Mouse (Mus musculus): Measurements from ENCODE around the gene Kcna6. TPM values are rescaled to one million over a fixed set of nuclear protein-coding genes. Genes with fewer than 3 reads are reported as not detected.

Gene Kcna6
- polyA plus RNA-seq, 1 experiment, result 0.01 TPM

DNA sequence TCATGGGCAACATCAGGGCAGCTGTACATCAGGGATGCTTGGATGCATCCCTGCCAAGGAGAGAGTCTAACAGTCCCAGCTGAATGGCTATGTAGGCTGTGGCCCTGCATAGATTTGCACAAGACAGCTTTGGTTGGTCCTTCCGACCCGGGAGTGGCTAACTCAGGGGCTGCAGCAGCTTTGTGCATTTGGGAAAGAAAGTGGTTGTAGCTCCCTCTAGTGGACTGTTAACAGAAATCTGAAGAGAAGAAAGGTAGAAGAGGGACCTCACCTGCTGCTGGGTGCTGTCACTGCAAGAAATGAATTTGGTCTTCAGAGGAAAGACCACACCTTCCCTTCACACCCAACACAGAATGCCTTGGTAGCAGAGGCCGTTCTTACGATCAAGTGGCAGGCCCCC, 36.0 kb downstream of the Kcna6 start:
- Histone ChIP-seq H3K27me3 (ENCODE audit: control insufficient read depth, insufficient read depth, insufficient read length) (peaks cover 30% of the 10 kb centered on the region), H3K79me2 (ENCODE audit: control insufficient read depth, insufficient read depth) (no peaks in the 10 kb centered on the region), H3K4me3 (ENCODE audit: insufficient read depth, poor library complexity, severe bottlenecking) (no peak overlapping the region), H3K36me3 (ENCODE audit: control insufficient read depth, insufficient read depth) (no peaks in the 10 kb centered on the region), H3ac (ENCODE audit: control insufficient read depth, insufficient read length, low read depth) (no peak overlapping the region), H3K79me3 (ENCODE audit: low read depth) (no peaks in the 10 kb centered on the region)
- no peak for TF ChIP-seq MAX (IDR thresholded peaks at IDR 0.05)
- TF ChIP-seq MYOG (IDR thresholded peaks at IDR 0.05; ENCODE audit: control insufficient read depth, extremely low read depth, insufficient read length), result no peak
- no peak for TF ChIP-seq FOSL1 (IDR thresholded peaks at IDR 0.05; ENCODE audit: insufficient read depth, low read length, poor library complexity, severe bottlenecking)
- TF ChIP-seq CTCF (IDR thresholded peaks at IDR 0.05; ENCODE audit: control insufficient read depth, insufficient read depth, insufficient read length), result no peak
- no peak for TF ChIP-seq MYOD1 (IDR thresholded peaks at IDR 0.05; ENCODE audit: control insufficient read depth, insufficient read length, low read depth)
- no peak for TF ChIP-seq USF1 (IDR thresholded peaks at IDR 0.05; ENCODE audit: low read depth)
- no peak for TF ChIP-seq CEBPB (IDR thresholded peaks at IDR 0.05; ENCODE audit: low read depth)

DNA sequence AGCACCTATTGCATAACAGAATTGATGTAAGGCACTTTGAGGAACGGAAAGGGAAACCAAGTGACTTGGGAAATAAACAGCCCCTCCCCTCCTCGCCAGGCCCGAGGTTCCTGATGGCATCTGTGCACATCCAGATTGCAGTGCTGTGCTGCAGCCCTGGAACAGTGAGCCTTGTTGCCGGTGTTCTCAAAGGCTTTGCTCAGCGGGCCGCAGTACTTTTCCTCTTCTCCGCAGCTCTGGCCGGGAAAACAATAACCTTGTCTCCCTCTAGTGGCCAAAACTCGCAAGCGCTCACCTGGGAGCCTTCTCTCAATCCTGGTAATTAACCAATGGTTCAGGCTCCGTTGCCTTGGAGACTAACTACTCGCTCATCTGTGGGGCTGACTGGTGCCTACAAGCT, 38.4 kb downstream of the Kcna6 start:
- Histone ChIP-seq H3K4me3 (ENCODE audit: insufficient read depth, poor library complexity, severe bottlenecking) (no peak overlapping the region), H3ac (ENCODE audit: control insufficient read depth, insufficient read length, low read depth) (no peak overlapping the region)
- TF ChIP-seq USF1 (IDR thresholded peaks at IDR 0.05; ENCODE audit: low read depth) (no peak), CTCF (IDR thresholded peaks at IDR 0.05; ENCODE audit: control insufficient read depth, insufficient read depth, insufficient read length) (peak; percentile 46)

DNA sequence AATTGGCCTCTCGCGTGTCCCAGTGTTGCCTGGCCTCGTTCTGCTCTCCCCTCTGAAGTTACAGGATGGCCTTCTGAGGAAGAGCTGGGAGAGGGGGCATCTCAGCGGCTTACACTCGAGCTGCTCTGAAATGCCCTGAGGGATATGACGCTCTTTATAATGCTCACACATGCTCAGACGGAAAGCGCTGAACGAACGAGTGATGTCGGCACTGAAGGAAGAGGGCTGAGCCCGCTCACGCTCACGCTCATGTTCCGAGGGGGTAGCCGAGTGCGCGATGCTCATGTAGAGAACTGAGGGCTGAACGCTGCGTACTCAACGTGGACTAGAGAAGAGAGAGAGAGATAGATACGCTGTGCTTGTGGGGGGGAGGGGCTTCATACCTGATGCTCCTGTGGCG, 39.3 kb downstream of the Kcna6 start:
- Histone ChIP-seq H3K27me3 (ENCODE audit: control insufficient read depth, insufficient read depth, insufficient read length) (peaks cover 18% of the 10 kb centered on the region), H3K36me3 (ENCODE audit: control insufficient read depth, insufficient read depth) (no peaks in the 10 kb centered on the region), H3K79me2 (ENCODE audit: control insufficient read depth, insufficient read depth) (no peaks in the 10 kb centered on the region), H3K4me3 (ENCODE audit: insufficient read depth, poor library complexity, severe bottlenecking) (no peak overlapping the region), H3ac (ENCODE audit: control insufficient read depth, insufficient read length, low read depth) (no peak overlapping the region), H3K79me3 (ENCODE audit: low read depth) (no peaks in the 10 kb centered on the region)
- TF ChIP-seq MAX (IDR thresholded peaks at IDR 0.05) (no peak), MYOG (IDR thresholded peaks at IDR 0.05; ENCODE audit: control insufficient read depth, extremely low read depth, insufficient read length) (no peak), CEBPB (IDR thresholded peaks at IDR 0.05; ENCODE audit: low read depth) (no peak), CTCF (IDR thresholded peaks at IDR 0.05; ENCODE audit: control insufficient read depth, insufficient read depth, insufficient read length) (no peak), USF1 (IDR thresholded peaks at IDR 0.05; ENCODE audit: low read depth) (no peak), FOSL1 (IDR thresholded peaks at IDR 0.05; ENCODE audit: insufficient read depth, low read length, poor library complexity, severe bottlenecking) (no peak), MYOD1 (IDR thresholded peaks at IDR 0.05; ENCODE audit: control insufficient read depth, insufficient read length, low read depth) (no peak)

More for the DNA sequence above, 38.4 kb downstream of the Kcna6 start:
- Histone ChIP-seq H3K36me3 (ENCODE audit: control insufficient read depth, insufficient read depth) (no peaks in the 10 kb centered on the region), H3K79me2 (ENCODE audit: control insufficient read depth, insufficient read depth) (no peaks in the 10 kb centered on the region), H3K79me3 (ENCODE audit: low read depth) (no peaks in the 10 kb centered on the region), H3K27me3 (ENCODE audit: control insufficient read depth, insufficient read depth, insufficient read length) (peaks cover 27% of the 10 kb centered on the region)

GRCm38 (mm10) chr6:126699995-126700394, 40.5 kb downstream of the Kcna6 start:
- Histone ChIP-seq H3K36me3 (ENCODE audit: control insufficient read depth, insufficient read depth) (no peaks in the 10 kb centered on the region), H3ac (ENCODE audit: control insufficient read depth, insufficient read length, low read depth) (no peak overlapping the region), H3K27me3 (ENCODE audit: control insufficient read depth, insufficient read depth, insufficient read length) (peaks cover 28% of the 10 kb centered on the region), H3K79me2 (ENCODE audit: control insufficient read depth, insufficient read depth) (no peaks in the 10 kb centered on the region), H3K79me3 (ENCODE audit: low read depth) (no peaks in the 10 kb centered on the region), H3K4me3 (ENCODE audit: insufficient read depth, poor library complexity, severe bottlenecking) (no peak overlapping the region)
- no peak for TF ChIP-seq USF1 (IDR thresholded peaks at IDR 0.05; ENCODE audit: low read depth)
- no peak for TF ChIP-seq CTCF (IDR thresholded peaks at IDR 0.05; ENCODE audit: control insufficient read depth, insufficient read depth, insufficient read length)
- no peak for TF ChIP-seq MAX (IDR thresholded peaks at IDR 0.05)
- TF ChIP-seq FOSL1 (IDR thresholded peaks at IDR 0.05; ENCODE audit: insufficient read depth, low read length, poor library complexity, severe bottlenecking), result no peak
- TF ChIP-seq MYOD1 (IDR thresholded peaks at IDR 0.05; ENCODE audit: control insufficient read depth, insufficient read length, low read depth), result no peak
- no peak for TF ChIP-seq MYOG (IDR thresholded peaks at IDR 0.05; ENCODE audit: control insufficient read depth, extremely low read depth, insufficient read length)
- no peak for TF ChIP-seq CEBPB (IDR thresholded peaks at IDR 0.05; ENCODE audit: low read depth)

DNA sequence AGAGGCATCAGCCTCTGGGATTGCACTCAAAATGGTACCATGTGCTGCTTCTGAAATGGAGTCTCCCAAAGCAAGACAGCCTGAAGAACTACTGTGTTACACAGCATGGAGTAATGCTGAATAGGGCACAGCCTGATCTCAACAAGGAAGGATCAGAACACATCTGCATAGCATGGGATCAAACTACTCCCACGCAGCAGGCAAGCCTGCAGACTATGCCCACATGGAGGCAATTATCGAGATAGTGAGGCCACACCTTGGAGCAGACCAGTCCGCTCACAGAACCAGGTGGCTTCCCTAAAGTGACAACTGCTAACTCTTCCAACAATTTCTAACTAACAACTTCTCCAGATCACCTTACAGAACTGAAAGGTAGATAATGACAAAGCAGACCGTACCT, 53.4 kb downstream of the Kcna6 start:
- TF ChIP-seq CTCF (IDR thresholded peaks at IDR 0.05; ENCODE audit: control insufficient read depth, insufficient read depth, insufficient read length) (no peak), MYOG (IDR thresholded peaks at IDR 0.05; ENCODE audit: control insufficient read depth, extremely low read depth, insufficient read length) (no peak), FOSL1 (IDR thresholded peaks at IDR 0.05; ENCODE audit: insufficient read depth, low read length, poor library complexity, severe bottlenecking) (no peak), MAX (IDR thresholded peaks at IDR 0.05) (no peak), USF1 (IDR thresholded peaks at IDR 0.05; ENCODE audit: low read depth) (no peak), MYOD1 (IDR thresholded peaks at IDR 0.05; ENCODE audit: control insufficient read depth, insufficient read length, low read depth) (no peak), CEBPB (IDR thresholded peaks at IDR 0.05; ENCODE audit: low read depth) (no peak)

DNA sequence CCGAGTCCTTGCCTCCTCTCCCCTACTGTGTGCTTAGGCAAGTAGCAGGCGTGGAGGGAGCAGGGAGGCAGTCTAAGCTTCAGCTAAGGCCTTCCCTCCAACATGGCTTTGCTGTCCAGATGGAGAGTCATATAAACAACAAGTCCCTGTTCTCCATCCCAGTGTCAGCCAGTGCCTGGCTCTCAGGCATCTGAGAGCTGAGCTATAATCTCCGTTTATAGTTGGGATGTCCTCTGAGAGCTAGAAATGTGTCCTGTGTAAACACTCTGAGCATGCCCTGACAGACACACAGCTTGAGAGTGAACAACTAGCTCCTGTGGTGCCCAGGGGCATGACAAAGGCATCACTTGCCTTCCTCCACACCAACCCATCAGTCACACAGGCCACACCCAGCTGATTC, 55.3 kb downstream of the Kcna6 start:
- no peak for TF ChIP-seq MAX (IDR thresholded peaks at IDR 0.05)
- TF ChIP-seq MYOG (IDR thresholded peaks at IDR 0.05; ENCODE audit: control insufficient read depth, extremely low read depth, insufficient read length), result no peak
- H3K27me3 ChIP-seq (ENCODE audit: control insufficient read depth, insufficient read depth, insufficient read length), result peaks cover 14% of the 10 kb centered on the region
- no peak overlapping the region for H3K4me3 ChIP-seq (ENCODE audit: insufficient read depth, poor library complexity, severe bottlenecking)
- H3ac ChIP-seq (ENCODE audit: control insufficient read depth, insufficient read length, low read depth), result no peak overlapping the region
- no peaks in the 10 kb centered on the region for H3K36me3 ChIP-seq (ENCODE audit: control insufficient read depth, insufficient read depth)
- no peaks in the 10 kb centered on the region for H3K79me3 ChIP-seq (ENCODE audit: low read depth)
- H3K79me2 ChIP-seq (ENCODE audit: control insufficient read depth, insufficient read depth), result no peaks in the 10 kb centered on the region

More for the DNA sequence above, 53.4 kb downstream of the Kcna6 start:
- Histone ChIP-seq H3K79me2 (ENCODE audit: control insufficient read depth, insufficient read depth) (no peaks in the 10 kb centered on the region), H3K36me3 (ENCODE audit: control insufficient read depth, insufficient read depth) (no peaks in the 10 kb centered on the region), H3ac (ENCODE audit: control insufficient read depth, insufficient read length, low read depth) (no peak overlapping the region), H3K27me3 (ENCODE audit: control insufficient read depth, insufficient read depth, insufficient read length) (peaks cover 14% of the 10 kb centered on the region), H3K79me3 (ENCODE audit: low read depth) (no peaks in the 10 kb centered on the region), H3K4me3 (ENCODE audit: insufficient read depth, poor library complexity, severe bottlenecking) (no peak overlapping the region)

Measured in C2C12 (cell line).